Mouse (Mus musculus) kidney, postnatal 0 days (tissue): ENCODE results near the gene Olfr446. TPM values are rescaled to one million over a fixed set of nuclear protein-coding genes. Genes with fewer than 3 reads are reported as not detected.

Experiments
- ATAC-seq: fragments of 200-750 bp; cut with Nextera tagmentation; replicated peaks from 2 replicates; pipeline ENCODE4 v1.8.0; 2017; ENCODE audit warnings: low read depth, moderate number of reproducible peaks, moderate TSS enrichment, moderate library complexity; ENCODE audit not compliant: low FRiP score
- DNase-seq: peaks from one replicate; pipeline ENCODE4 v3.0.0-alpha.2; 2016; ENCODE audit warnings: low spot score
- H3K27ac ChIP-seq: fragments of 300-500 bp; sonication (generic); 2 replicates; pipeline ENCODE4 v1.5.1; 2014; ENCODE audit warnings: mild to moderate bottlenecking
- H3K27me3 ChIP-seq: fragments of 300-500 bp; sonication (generic); 2 replicates; pipeline ENCODE4 v1.6.1; 2014; ENCODE audit warnings: low read length, mixed read lengths; ENCODE audit not compliant: insufficient read depth
- H3K36me3 ChIP-seq: fragments of 300-500 bp; sonication (generic); 2 replicates; pipeline ENCODE4 v1.6.1; 2014; ENCODE audit warnings: low read length, mixed read lengths; ENCODE audit not compliant: insufficient read depth
- H3K4me1 ChIP-seq: fragments of 300-500 bp; sonication (generic); replicated peaks from 2 replicates; pipeline ENCODE4 v1.6.1; 2014; ENCODE audit warnings: antibody characterized with exemption, low read length, mixed read lengths; ENCODE audit not compliant: insufficient read depth
- H3K4me2 ChIP-seq: fragments of 300-500 bp; sonication (generic); 2 replicates; pipeline ENCODE4 v1.6.1; 2014; ENCODE audit warnings: mild to moderate bottlenecking, low read length, moderate library complexity, mixed read lengths
- H3K4me3 ChIP-seq: fragments of 300-500 bp; sonication (generic); replicated peaks from 2 replicates; pipeline ENCODE4 v1.5.1; 2014; ENCODE audit warnings: low read depth, low read length
- H3K9ac ChIP-seq: fragments of 300-500 bp; sonication (generic); 2 replicates; pipeline ENCODE4 v1.6.1; 2014; ENCODE audit warnings: low read depth, low read length
- H3K9me3 ChIP-seq: fragments of 300-500 bp; sonication (generic); replicated peaks from 2 replicates; pipeline ENCODE4 v1.6.1; 2016; ENCODE audit warnings: low read length, inconsistent platforms, mixed read lengths
- CTCF ChIP-seq: IDR thresholded peaks from 2 replicates; pipeline ENCODE4 v1.5.1; 2016; ENCODE audit warnings: antibody characterized with exemption, low read depth, mild to moderate bottlenecking, moderate library complexity
- WGBS: fragments of 180-500 bp; shearing (Covaris S2); extraction: QIAGEN DNeasy Blood & Tissue Kit; methylation state at CpG from one replicate; pipeline ENCODE4 v1.1.7; 2014; 5-methylcytosine and 5-hydroxymethylcytosine counted together
- polyA plus RNA-seq: library from polyadenylated mRNA; unstranded; fragments of >200 nt; fragmentation: Nextera tagmentation; extraction: Ambion mirVana; gene quantifications from 2 replicates; pipeline ENCODE4 v1.2.1, GENCODE M21; 2015

Gene Olfr446
- not detected in 2 replicates for polyA plus RNA-seq

GRCm38 (mm10) chr6:42921077-42921476, at the start of gene Olfr446:
Gene Olfr446, plus strand, starts transcription at chr6:42921377.
- Histone ChIP-seq H3K4me1 (no peaks in the 10 kb centered on the region), H3K36me3 (no peaks in the 10 kb centered on the region), H3K4me2 (no peak within 1 kb of the TSS), H3K4me3 (no peak within 1 kb of the TSS), H3K9me3 (no peaks in the 10 kb centered on the region), H3K9ac (no peak within 1 kb of the TSS), H3K27me3 (no peaks in the 10 kb centered on the region), H3K27ac (no peak within 1 kb of the TSS)
- WGBS, result 56% methylated on average over 2 of the region's 2 CpGs
- DNase-seq (no peak), ATAC-seq (no peak)
- TF ChIP-seq CTCF, result no peak

GRCm38 (mm10) chr6:42876323-42876722, 44.9 kb upstream of the Olfr446 start:
- no peak overlapping the region for H3K4me2 ChIP-seq

GRCm38 (mm10) chr6:42890141-42890540, 31.0 kb upstream of the Olfr446 start, which contains the start of gene Olfr448:
Gene Olfr448, plus strand, starts transcription at chr6:42890441.
- WGBS, result 75% methylated on average over 1 of the region's 1 CpGs
- DNase-seq (no peak), ATAC-seq (no peak)
- H3K4me3 ChIP-seq, result no peak within 1 kb of the TSS
- H3K4me1 ChIP-seq, result no peaks in the 10 kb centered on the region
- H3K4me2 ChIP-seq, result no peak within 1 kb of the TSS
- H3K9me3 ChIP-seq, result no peaks in the 10 kb centered on the region
- H3K36me3 ChIP-seq, result no peaks in the 10 kb centered on the region
- no peak within 1 kb of the TSS for H3K27ac ChIP-seq
- no peaks in the 10 kb centered on the region for H3K27me3 ChIP-seq
- no peak for TF ChIP-seq CTCF
- H3K9ac ChIP-seq, result no peak within 1 kb of the TSS

More at GRCm38 (mm10) chr6:42876323-42876722, 44.9 kb upstream of the Olfr446 start:
- Histone ChIP-seq H3K4me1 (no peaks in the 10 kb centered on the region), H3K27ac (no peak overlapping the region), H3K36me3 (no peaks in the 10 kb centered on the region), H3K9me3 (no peaks in the 10 kb centered on the region), H3K27me3 (no peaks in the 10 kb centered on the region), H3K9ac (no peak overlapping the region), H3K4me3 (no peak overlapping the region)
- TF ChIP-seq CTCF, result no peak
- ATAC-seq (no peak), DNase-seq (no peak)

DNA sequence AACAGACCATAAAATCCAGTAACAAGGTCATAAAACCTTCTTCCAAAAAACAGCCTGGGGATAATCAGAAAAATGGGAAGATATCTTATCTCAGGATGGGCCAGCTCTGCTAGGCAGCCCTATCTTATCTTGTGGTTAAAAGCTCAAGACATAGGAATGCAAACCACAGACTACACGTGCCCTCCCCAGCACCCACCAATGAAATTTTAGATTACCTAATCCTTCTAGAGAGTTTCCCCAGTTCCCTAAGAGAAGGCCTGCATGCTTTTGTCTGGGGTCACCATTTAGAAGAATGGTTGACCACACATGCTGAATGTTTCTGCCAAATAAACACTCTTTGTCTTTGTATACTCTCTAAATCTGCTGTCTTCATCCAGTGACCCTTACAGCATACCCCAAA, 20.8 kb upstream of the Olfr446 start:
- Histone ChIP-seq H3K9me3 (no peaks in the 10 kb centered on the region), H3K9ac (no peak overlapping the region), H3K36me3 (no peaks in the 10 kb centered on the region), H3K27me3 (no peaks in the 10 kb centered on the region), H3K27ac (no peak overlapping the region), H3K4me2 (no peak overlapping the region), H3K4me1 (no peaks in the 10 kb centered on the region), H3K4me3 (no peak overlapping the region)
- DNase-seq, result no peak
- TF ChIP-seq CTCF, result no peak
- no peak for ATAC-seq
- 42% methylated on average over 1 of the region's 1 CpGs for WGBS

DNA sequence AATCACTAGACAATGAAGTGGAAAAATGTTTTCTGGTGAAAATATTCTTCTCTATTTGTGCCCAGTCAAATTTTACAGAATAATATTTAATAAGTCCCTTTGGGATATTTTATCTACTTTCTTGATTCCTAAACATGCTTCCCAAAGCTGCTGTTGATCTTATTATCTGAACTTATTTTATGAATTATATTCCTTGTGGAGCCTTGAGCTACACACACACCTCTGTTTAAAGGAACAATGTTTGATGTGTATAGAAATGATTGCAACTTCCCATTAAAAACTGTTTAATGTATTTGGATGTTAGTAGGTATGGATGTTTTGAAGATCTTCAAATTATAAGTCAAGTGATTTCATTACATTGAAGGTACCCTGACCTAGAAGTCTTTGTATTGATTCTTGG, 12.6 kb upstream of the Olfr446 start, which contains the start of gene Olfr447:
Gene Olfr447 (plus strand): TSS at position 301 of the 400 bp plus-strand sequence.
- H3K27me3 ChIP-seq, result no peaks in the 10 kb centered on the region
- DNase-seq, result no peak
- no peaks in the 10 kb centered on the region for H3K9me3 ChIP-seq
- ATAC-seq, result no peak
- TF ChIP-seq CTCF, result no peak
- H3K27ac ChIP-seq, result no peak within 1 kb of the TSS
- no peaks in the 10 kb centered on the region for H3K36me3 ChIP-seq
- H3K4me3 ChIP-seq, result no peak within 1 kb of the TSS
- no peak within 1 kb of the TSS for H3K9ac ChIP-seq
- H3K4me2 ChIP-seq, result no peak within 1 kb of the TSS
- H3K4me1 ChIP-seq, result no peaks in the 10 kb centered on the region

DNA sequence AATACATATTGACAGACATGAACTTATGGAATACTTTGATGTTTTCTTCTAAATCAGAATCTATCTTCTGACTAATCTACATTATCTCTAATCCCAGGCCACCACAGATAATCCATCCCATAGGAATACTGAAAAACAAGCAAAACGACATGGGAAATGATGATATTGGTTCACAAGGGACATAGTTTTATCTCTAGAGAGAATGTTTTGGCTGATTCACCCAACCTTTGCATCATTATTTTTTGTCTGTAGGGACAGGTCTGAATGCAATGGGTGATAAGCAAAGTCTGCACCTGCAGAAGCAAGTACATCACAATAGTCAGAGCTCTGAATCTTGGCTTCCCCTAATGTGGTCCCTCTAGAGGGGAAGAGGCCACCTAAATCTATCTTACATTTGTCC, 27.6 kb downstream of the Olfr446 start, which contains the start of gene Olfr444:
Gene Olfr444 (plus strand): TSS at position 301 of the 400 bp plus-strand sequence.
- Histone ChIP-seq H3K4me3 (no peak within 1 kb of the TSS), H3K36me3 (no peaks in the 10 kb centered on the region), H3K4me1 (no peaks in the 10 kb centered on the region), H3K9me3 (no peaks in the 10 kb centered on the region), H3K9ac (no peak within 1 kb of the TSS), H3K27me3 (no peaks in the 10 kb centered on the region), H3K27ac (no peak within 1 kb of the TSS), H3K4me2 (no peak within 1 kb of the TSS)
- no peak for DNase-seq
- no peak for TF ChIP-seq CTCF
- ATAC-seq, result no peak
- 71% methylated on average over 1 of the region's 1 CpGs for WGBS

- no peak for TF ChIP-seq CTCF
- no peaks in the 10 kb centered on the region for H3K9me3 ChIP-seq
- no peak overlapping the region for H3K4me2 ChIP-seq
- ATAC-seq (no peak), DNase-seq (no peak)
- H3K36me3 ChIP-seq, result no peaks in the 10 kb centered on the region
- no peak overlapping the region for H3K27ac ChIP-seq
- no peak overlapping the region for H3K4me3 ChIP-seq
- H3K9ac ChIP-seq, result no peak overlapping the region
- H3K4me1 ChIP-seq, result no peaks in the 10 kb centered on the region
- no peaks in the 10 kb centered on the region for H3K27me3 ChIP-seq
Measured at GRCm38 (mm10) chr6:42980377-42980776, 59.2 kb downstream of the Olfr446 start.

Other genes starting within 250 kb of the Olfr446 start
- 59.6 and 63.4 TPM in 2 replicates for gene Tcaf1, start 211.3 kb upstream of the Olfr446 start, polyA plus RNA-seq
- gene Olfr453, start 182.0 kb upstream of the Olfr446 start, polyA plus RNA-seq, result not detected in 2 replicates
- not detected in 2 replicates for gene Olfr38, start 165.0 kb upstream of the Olfr446 start, polyA plus RNA-seq
- gene Olfr452, start 136.3 kb upstream of the Olfr446 start, polyA plus RNA-seq, result not detected in 2 replicates
- not detected in 2 replicates for gene Olfr450, start 109.4 kb upstream of the Olfr446 start, polyA plus RNA-seq
- not detected in 2 replicates for gene Olfr449, start 87.0 kb upstream of the Olfr446 start, polyA plus RNA-seq
- not detected in 2 replicates for gene Olfr448, start 30.9 kb upstream of the Olfr446 start, polyA plus RNA-seq
- gene Olfr447, start 12.5 kb upstream of the Olfr446 start, polyA plus RNA-seq, result not detected in 2 replicates
- not detected in 2 replicates for gene Olfr444, start 27.7 kb downstream of the Olfr446 start, polyA plus RNA-seq
- not detected in 2 replicates for gene Olfr441, start 185.0 kb downstream of the Olfr446 start, polyA plus RNA-seq
- not detected in 2 replicates for gene Olfr237-ps1, start 225.2 kb downstream of the Olfr446 start, polyA plus RNA-seq
- not detected in 2 replicates for gene Olfr437, start 241.9 kb downstream of the Olfr446 start, polyA plus RNA-seq